Mouse (Mus musculus): ENCODE measurements around the gene Tspyl2.

DNA sequence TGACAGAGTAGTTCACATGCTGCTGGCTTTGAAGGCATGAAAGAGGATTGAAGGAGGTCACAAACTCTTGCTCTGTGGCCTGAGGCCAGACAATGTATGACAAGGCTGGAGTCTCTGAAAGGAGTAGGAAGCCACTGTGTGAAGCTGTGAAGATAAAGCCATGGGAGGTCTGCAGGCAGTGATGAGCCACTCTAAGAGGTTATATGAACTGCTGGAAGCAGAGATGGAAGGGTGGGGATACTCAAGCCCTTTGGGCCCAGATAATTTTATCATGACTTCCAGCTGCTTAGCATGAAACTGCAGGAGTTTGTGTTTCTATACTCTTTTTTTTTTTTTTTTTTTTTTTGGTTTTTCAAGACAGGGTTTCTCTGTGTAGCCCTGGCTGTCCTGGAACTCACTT lies 34.9 kb downstream of the Tspyl2 start:
- TF ChIP-seq FLI1 (IDR thresholded peaks at IDR 0.05; ENCODE audit: low read length), result no peak
- TF ChIP-seq GATA1 (IDR thresholded peaks at IDR 0.05; ENCODE audit: borderline replicate concordance, low read length), result no peak

Data from megakaryocyte, embryonic 14.5 days (primary cell).